Mouse (Mus musculus): Measurements from ENCODE around the gene H2-K1. TPM values are rescaled to one million over a fixed set of nuclear protein-coding genes. Genes with fewer than 3 reads are reported as not detected.
"Not testable (repeated sequence)": the region's sequence is repeated elsewhere in the genome, so short reads cannot be mapped to it uniquely, and the experiment has no call there.

The H2-K1 gene
- polyA plus RNA-seq, 1 experiment from 2014 or later: 130 TPM

- DNase-seq (ENCODE audit: low spot score) (no peak), ATAC-seq (ENCODE audit: low FRiP score, low TSS enrichment) (no peak)
- no peaks in the 10 kb centered on the region for H3K9me3 ChIP-seq (ENCODE audit: control insufficient read depth, low read length)
- H3K4me2 ChIP-seq (replicated peaks; ENCODE audit: low read depth): no peak overlapping the region
- H3K4me1 ChIP-seq (replicated peaks; ENCODE audit: control insufficient read depth, insufficient read depth): peaks cover 3% of the 10 kb centered on the region; the same call in 1 of the 2 replicates
- WGBS: 86% methylated on average over 12 of the region's 14 CpGs
- H3K36me3 ChIP-seq (ENCODE audit: control insufficient read depth, insufficient read depth, low read length): peaks cover 2% of the 10 kb centered on the region; the same call in 1 of the 2 replicates
- no peak overlapping the region for H3K4me3 ChIP-seq (ENCODE audit: low read depth, low read length)
- no peak overlapping the region for H3K27ac ChIP-seq (replicated peaks)
- H3K27me3 ChIP-seq (ENCODE audit: control insufficient read depth, insufficient read depth, low read length): no peaks in the 10 kb centered on the region
- TF ChIP-seq EP300 (optimal IDR thresholded peaks at IDR 0.05) (no peak), CTCF (IDR thresholded peaks at IDR 0.05; ENCODE audit: low read depth) (no peak)
- no peak overlapping the region for H3K9ac ChIP-seq (ENCODE audit: low read length)
Observed at GRCm38 (mm10) chr17:34022414-34022783, 22.3 kb upstream of the H2-K1 start.

GRCm38 (mm10) chr17:34021539-34022413, 21.6 kb upstream of the H2-K1 start:
- Histone ChIP-seq H3K4me1 (replicated peaks; ENCODE audit: control insufficient read depth, insufficient read depth) (no peaks in the 10 kb centered on the region; the same call in 1 of the 2 replicates), H3K27ac (replicated peaks) (no peak overlapping the region), H3K9me3 (ENCODE audit: control insufficient read depth, low read length) (no peaks in the 10 kb centered on the region), H3K27me3 (ENCODE audit: control insufficient read depth, insufficient read depth, low read length) (no peaks in the 10 kb centered on the region), H3K4me2 (replicated peaks; ENCODE audit: low read depth) (no peak overlapping the region), H3K9ac (ENCODE audit: low read length) (no peak overlapping the region), H3K36me3 (ENCODE audit: control insufficient read depth, insufficient read depth, low read length) (peaks cover 2% of the 10 kb centered on the region; the same call in 1 of the 2 replicates), H3K4me3 (ENCODE audit: low read depth, low read length) (no peak overlapping the region)
- ATAC-seq (ENCODE audit: low FRiP score, low TSS enrichment): no peak
- TF ChIP-seq CTCF (IDR thresholded peaks at IDR 0.05; ENCODE audit: low read depth) (no peak), EP300 (optimal IDR thresholded peaks at IDR 0.05) (no peak)
- peak; percentile 17 for DNase-seq (ENCODE audit: low spot score)
- WGBS: 95% methylated on average over 23 of the region's 23 CpGs

DNA sequence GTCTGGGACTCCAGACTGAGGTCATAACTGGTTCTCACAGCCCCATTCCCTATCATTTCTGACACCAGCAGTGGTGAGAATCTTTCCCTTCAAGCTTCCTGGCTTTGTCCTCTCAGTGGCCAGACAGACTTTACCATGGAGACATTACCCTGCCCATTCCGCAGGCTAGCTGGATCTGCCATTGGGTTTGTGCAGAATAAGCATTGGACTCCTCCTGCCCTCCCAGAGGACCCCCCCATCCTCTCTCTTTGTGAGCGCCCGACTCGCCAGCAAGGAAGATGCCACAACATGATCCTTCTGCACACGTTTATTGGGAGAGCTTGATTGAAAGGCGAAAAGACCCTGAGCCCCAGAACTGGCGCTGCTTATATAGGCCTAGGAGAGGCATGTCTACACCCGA, 13.3 kb upstream of the H2-K1 start:
- TF ChIP-seq EP300 (optimal IDR thresholded peaks at IDR 0.05): no peak
- TF ChIP-seq CTCF (IDR thresholded peaks at IDR 0.05; ENCODE audit: low read depth): no peak
- H3K9ac ChIP-seq (ENCODE audit: low read length): no peak overlapping the region
- no peaks in the 10 kb centered on the region for H3K36me3 ChIP-seq (ENCODE audit: control insufficient read depth, insufficient read depth, low read length)
- no peaks in the 10 kb centered on the region for H3K27me3 ChIP-seq (ENCODE audit: control insufficient read depth, insufficient read depth, low read length)
- no peak overlapping the region for H3K27ac ChIP-seq (replicated peaks)
- H3K4me3 ChIP-seq (ENCODE audit: low read depth, low read length): no peak overlapping the region
- H3K4me1 ChIP-seq (replicated peaks; ENCODE audit: control insufficient read depth, insufficient read depth): no peaks in the 10 kb centered on the region
- DNase-seq (ENCODE audit: low spot score): no peak
- no peak overlapping the region for H3K4me2 ChIP-seq (replicated peaks; ENCODE audit: low read depth)
- H3K9me3 ChIP-seq (ENCODE audit: control insufficient read depth, low read length): no peaks in the 10 kb centered on the region
- ATAC-seq (ENCODE audit: low FRiP score, low TSS enrichment): no peak
- whole genome bisulfite sequencing: 95% methylated on average over 8 of the region's 8 CpGs

DNA sequence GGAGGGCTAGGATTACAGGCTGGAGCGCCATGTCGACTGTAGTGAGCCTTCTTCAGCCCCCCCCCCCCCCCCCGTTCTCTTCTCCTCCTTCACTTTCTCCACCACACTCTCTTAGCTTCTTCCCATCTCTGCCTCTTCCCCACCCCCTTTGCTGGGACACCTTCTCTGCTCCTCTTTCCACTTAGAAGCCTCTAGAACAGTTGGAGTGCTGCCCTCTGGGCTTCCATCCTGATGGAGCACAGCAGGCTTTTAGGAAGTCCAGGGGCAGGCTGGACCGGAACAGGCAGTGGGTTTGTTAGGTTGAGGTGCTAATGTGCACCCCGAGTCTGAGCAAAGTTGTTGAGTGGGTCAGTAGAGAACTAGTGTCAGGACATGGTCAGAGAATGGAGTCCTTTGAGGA, 10.0 kb upstream of the H2-K1 start:
- no peaks in the 10 kb centered on the region for H3K36me3 ChIP-seq (ENCODE audit: control insufficient read depth, insufficient read depth, low read length)
- WGBS: 63% methylated on average over 5 of the region's 5 CpGs
- H3K4me1 ChIP-seq (replicated peaks; ENCODE audit: control insufficient read depth, insufficient read depth): no peaks in the 10 kb centered on the region
- no peaks in the 10 kb centered on the region for H3K27me3 ChIP-seq (ENCODE audit: control insufficient read depth, insufficient read depth, low read length)
- no peak overlapping the region for H3K4me2 ChIP-seq (replicated peaks; ENCODE audit: low read depth)
- no peak for DNase-seq (ENCODE audit: low spot score)
- no peaks in the 10 kb centered on the region for H3K9me3 ChIP-seq (ENCODE audit: control insufficient read depth, low read length)
- no peak overlapping the region for H3K9ac ChIP-seq (ENCODE audit: low read length)
- H3K27ac ChIP-seq (replicated peaks): no peak overlapping the region
- no peak for ATAC-seq (ENCODE audit: low FRiP score, low TSS enrichment)
- TF ChIP-seq EP300 (optimal IDR thresholded peaks at IDR 0.05): no peak
- no peak for TF ChIP-seq CTCF (IDR thresholded peaks at IDR 0.05; ENCODE audit: low read depth)
- no peak overlapping the region for H3K4me3 ChIP-seq (ENCODE audit: low read depth, low read length)

GRCm38 (mm10) chr17:34006570-34006969, 6.4 kb upstream of the H2-K1 start:
- Histone ChIP-seq H3K4me3 (ENCODE audit: low read depth, low read length) (no peak overlapping the region), H3K36me3 (ENCODE audit: control insufficient read depth, insufficient read depth, low read length) (no peaks in the 10 kb centered on the region), H3K27ac (replicated peaks) (no peak overlapping the region), H3K4me2 (replicated peaks; ENCODE audit: low read depth) (no peak overlapping the region), H3K27me3 (ENCODE audit: control insufficient read depth, insufficient read depth, low read length) (no peaks in the 10 kb centered on the region), H3K4me1 (replicated peaks; ENCODE audit: control insufficient read depth, insufficient read depth) (no peaks in the 10 kb centered on the region), H3K9me3 (ENCODE audit: control insufficient read depth, low read length) (no peaks in the 10 kb centered on the region), H3K9ac (ENCODE audit: low read length) (no peak overlapping the region)
- DNase-seq (ENCODE audit: low spot score): no peak
- ATAC-seq (ENCODE audit: low FRiP score, low TSS enrichment): no peak
- 38% methylated on average over 2 of the region's 2 CpGs for WGBS
- no peak for TF ChIP-seq CTCF (IDR thresholded peaks at IDR 0.05; ENCODE audit: low read depth)
- no peak for TF ChIP-seq EP300 (optimal IDR thresholded peaks at IDR 0.05)

- Histone ChIP-seq H3K4me3 (ENCODE audit: low read depth, low read length) (no peak overlapping the region), H3K4me2 (replicated peaks; ENCODE audit: low read depth) (no peak overlapping the region), H3K27me3 (ENCODE audit: control insufficient read depth, insufficient read depth, low read length) (no peaks in the 10 kb centered on the region), H3K27ac (replicated peaks) (no peak overlapping the region), H3K9me3 (ENCODE audit: control insufficient read depth, low read length) (no peaks in the 10 kb centered on the region), H3K36me3 (ENCODE audit: control insufficient read depth, insufficient read depth, low read length) (no peaks in the 10 kb centered on the region), H3K4me1 (replicated peaks; ENCODE audit: control insufficient read depth, insufficient read depth) (0 out of 2 replicates have a peak, but pooled peaks cover 2% of the 10 kb centered on the region), H3K9ac (ENCODE audit: low read length) (no peak overlapping the region)
- TF ChIP-seq CTCF (IDR thresholded peaks at IDR 0.05; ENCODE audit: low read depth) (peak; percentile 84), EP300 (optimal IDR thresholded peaks at IDR 0.05) (no peak)
- ATAC-seq (ENCODE audit: low FRiP score, low TSS enrichment): no peak
- peak; percentile 56 for DNase-seq (ENCODE audit: low spot score)
- WGBS: 4% methylated on average over 5 of the region's 5 CpGs
Observed at GRCm38 (mm10) chr17:34003426-34003825, 3.3 kb upstream of the H2-K1 start.

- not testable (repeated sequence) for ATAC-seq (ENCODE audit: low FRiP score, low TSS enrichment); H3K27ac ChIP-seq (replicated peaks); H3K4me1 ChIP-seq (replicated peaks; ENCODE audit: control insufficient read depth, insufficient read depth); DNase-seq (ENCODE audit: low spot score); H3K27me3 ChIP-seq (ENCODE audit: control insufficient read depth, insufficient read depth, low read length); H3K4me2 ChIP-seq (replicated peaks; ENCODE audit: low read depth); H3K4me3 ChIP-seq (ENCODE audit: low read depth, low read length); H3K9me3 ChIP-seq (ENCODE audit: control insufficient read depth, low read length); H3K9ac ChIP-seq (ENCODE audit: low read length); H3K36me3 ChIP-seq (ENCODE audit: control insufficient read depth, insufficient read depth, low read length)
- WGBS: 60% methylated on average over 2 of the region's 2 CpGs
Observed at GRCm38 (mm10) chr17:34000796-34001195, 649 bp upstream of the H2-K1 start.
